ENCODE assay signal across 23 mouse cellular contexts in genomic region chr17:24636781-24637481, GRCm38 (mm10). TPM values are rescaled to one million over a fixed set of nuclear protein-coding genes. Genes with fewer than 3 reads are reported as not detected.
DNase-seq lines count a peak whose midpoint lies in the region; ATAC-seq and TF ChIP-seq lines count a peak whose summit lies in the region.
"Had no signal": no experiment of that assay in that cellular context is flagged by ENCODE, and none has a peak within 500 bp of the region (broad histone marks: within the 10 kb centered on the region; RNA-seq: fewer than 3 reads in every experiment).

No protein-coding gene starts in this region.

- no peak for TF ChIP-seq CTCF in gastrocnemius, adult 2 months (IDR thresholded peaks at IDR 0.05)
- no peak for TF ChIP-seq CTCF in layer of hippocampus, adult 2 months (conservative IDR thresholded peaks at IDR 0.05)

- H3K36me3 ChIP-seq in embryonic facial prominence, embryonic 13.5 days = peaks cover 39% of the 10 kb centered on the region
- H3K36me3 ChIP-seq: forebrain, embryonic 15.5 days had no signal

- peak overlapping the region; percentile 97 for H3K27ac ChIP-seq in gastrocnemius, adult 2 months
- 0 out of 2 replicates have a peak overlapping the region, but pooled peaks have one; percentile 23 for H3K27ac ChIP-seq in layer of hippocampus, adult 2 months
- no peak overlapping the region for H3K27ac ChIP-seq in embryonic facial prominence, embryonic 13.5 days
- H3K27ac ChIP-seq: forebrain, embryonic 15.5 days; heart, embryonic 15.5 days; limb, embryonic 12.5 days; stomach, postnatal 0 days had no signal

- H3K9me3 ChIP-seq in embryonic facial prominence, embryonic 13.5 days = no peaks in the 10 kb centered on the region
- H3K9me3 ChIP-seq: forebrain, embryonic 15.5 days; heart, embryonic 15.5 days; limb, embryonic 12.5 days had no signal

- ATAC-seq in embryonic facial prominence, embryonic 13.5 days (ENCODE audit: insufficient number of reproducible peaks, insufficient read depth, low FRiP score, low TSS enrichment, low read depth) = no peak
- ATAC-seq: forebrain, embryonic 15.5 days; hindbrain, embryonic 16.5 days had no signal

- WGBS in embryonic facial prominence, embryonic 13.5 days = 67% methylated on average over 5 of the region's 5 CpGs

- no peak overlapping the region for H3K4me2 ChIP-seq in embryonic facial prominence, embryonic 13.5 days
- H3K4me2 ChIP-seq: forebrain, embryonic 15.5 days; heart, embryonic 15.5 days; limb, embryonic 12.5 days; lung, embryonic 14.5 days; midbrain, embryonic 11.5 days had no signal

- no peaks in the 10 kb centered on the region for H3K27me3 ChIP-seq in embryonic facial prominence, embryonic 13.5 days
- H3K27me3 ChIP-seq: forebrain, embryonic 15.5 days; limb, embryonic 12.5 days had no signal

- intact Hi-C loops in gastrocnemius, adult 2 months (cut with DNase I) = no loop called here

- 0 out of 2 replicates have a peak overlapping the region, but pooled peaks have one; percentile 11 for H3K9ac ChIP-seq in embryonic facial prominence, embryonic 13.5 days
- H3K9ac ChIP-seq: forebrain, embryonic 15.5 days; heart, embryonic 15.5 days; limb, embryonic 12.5 days; lung, embryonic 14.5 days had no signal

- peaks cover 40% of the 10 kb centered on the region for H3K4me1 ChIP-seq in embryonic facial prominence, embryonic 13.5 days

- no peak overlapping the region for H3K4me3 ChIP-seq in gastrocnemius, adult 2 months
- no peak overlapping the region for H3K4me3 ChIP-seq in layer of hippocampus, adult 2 months
- H3K4me3 ChIP-seq in embryonic facial prominence, embryonic 13.5 days = no peak overlapping the region
- H3K4me3 ChIP-seq: forebrain, embryonic 15.5 days; heart, embryonic 15.5 days; limb, embryonic 12.5 days had no signal

- DNase-seq in gastrocnemius, adult 2 months = no peak
- DNase-seq in gastrocnemius, adult 8-10 months (ENCODE audit: low spot score in 2 of 2) = no peak
- no peak for DNase-seq in layer of hippocampus, adult 2 months (ENCODE audit: low spot score in 2 of 2)
- no peak for DNase-seq in layer of hippocampus, postnatal 10 days (ENCODE audit: low spot score in 2 of 2)
- DNase-seq in lung, postnatal 36 days = peak; percentile 87
- no peak for DNase-seq in urinary bladder, postnatal 10 days (ENCODE audit: low spot score)
- DNase-seq in right cerebral cortex, adult 2 months (ENCODE audit: low spot score in 2 of 2) = no peak
- DNase-seq: adrenal gland, adult 8-10 months; cerebellum, adult 8-10 months; gastrocnemius, postnatal 14 days; kidney, adult 18-20 months; lung, embryonic 14.5 days; right cerebral cortex, adult 18-20 months; thymus, postnatal 14 days had no signal

RNA-seq across cellular contexts. Expression of gene Nthl1, which starts 4.5 kb away (rescaled TPM):
- 1 to 10 TPM; 2.6 to 3.4 TPM for total RNA-seq in gastrocnemius, adult 2 months (2021)
- total RNA-seq in gastrocnemius, adult 8-10 months (2022) = 1 to 10 TPM; 1.8 to 3.4 (median 2.2) TPM
- 1 to 10 TPM; 6.2 to 6.8 TPM for total RNA-seq in layer of hippocampus, adult 2 months (2021)
- total RNA-seq in layer of hippocampus, postnatal 10 days (2021) = 1 to 10 TPM; 4.9 to 7.8 TPM
- polyA plus RNA-seq in embryonic facial prominence, embryonic 13.5 days (2015; fragmentation: Nextera tagmentation; extraction: Ambion mirVana) = 24.2 TPM in 2 replicates

RNA-seq across cellular contexts. Expression of gene Tsc2, which starts 4.5 kb away (rescaled TPM):
- total RNA-seq in gastrocnemius, adult 2 months (2021) = 10 to 100 TPM; 84.9 to 90.4 TPM
- total RNA-seq in gastrocnemius, adult 8-10 months (2022) = 10 to 100 TPM; 75.8 to 86.4 (median 82.7) TPM
- 100 to 1,000 TPM; 192 to 223 TPM for total RNA-seq in layer of hippocampus, adult 2 months (2021)
- total RNA-seq in layer of hippocampus, postnatal 10 days (2021) = 100 to 1,000 TPM; 171 to 176 TPM
- polyA plus RNA-seq in embryonic facial prominence, embryonic 13.5 days (2015; fragmentation: Nextera tagmentation; extraction: Ambion mirVana) = 60.9 and 69.9 TPM in 2 replicates

RNA-seq across cellular contexts. Expression of gene Slc9a3r2, which starts 13.2 kb away (rescaled TPM):
- 10 to 100 TPM; 27.8 to 52.9 TPM for total RNA-seq in gastrocnemius, adult 2 months (2021)
- total RNA-seq in gastrocnemius, adult 8-10 months (2022) = 10 to 100 TPM; 17.8 to 38.4 (median 20.8) TPM
- total RNA-seq in layer of hippocampus, adult 2 months (2021) = 10 to 100 TPM; 41.9 to 44.1 TPM
- 10 to 100 TPM; 48.5 to 49.4 TPM for total RNA-seq in layer of hippocampus, postnatal 10 days (2021)
- 50.2 and 50.4 TPM in 2 replicates for polyA plus RNA-seq in embryonic facial prominence, embryonic 13.5 days (2015; fragmentation: Nextera tagmentation; extraction: Ambion mirVana)

RNA-seq across cellular contexts. Expression of gene Npw, which starts 21.3 kb away (rescaled TPM):
- total RNA-seq in gastrocnemius, adult 2 months (2021) = not detected
- not detected for total RNA-seq in gastrocnemius, adult 8-10 months (2022)
- 1 to 10 TPM; 2.0 to 2.3 TPM for total RNA-seq in layer of hippocampus, adult 2 months (2021)
- total RNA-seq in layer of hippocampus, postnatal 10 days (2021) = 1 to 10 TPM; 1.3 to 1.6 TPM
- polyA plus RNA-seq in embryonic facial prominence, embryonic 13.5 days (2015; fragmentation: Nextera tagmentation; extraction: Ambion mirVana) = 0.74 and 1.2 TPM in 2 replicates
- total RNA-seq: adrenal gland, adult 8-10 months; gastrocnemius, postnatal 14 days had no signal
- polyA plus RNA-seq: brain, embryonic 14.5 days; forebrain, embryonic 15.5 days; large intestine, adult 2 months; midbrain, embryonic 11.5 days had no signal

RNA-seq across cellular contexts. Expression of gene Zfp598, which starts 32.6 kb away (rescaled TPM):
- total RNA-seq in gastrocnemius, adult 2 months (2021) = 10 to 100 TPM; 22.1 to 24.5 TPM
- 10 to 100 TPM; 22.4 to 27.6 (median 27.0) TPM for total RNA-seq in gastrocnemius, adult 8-10 months (2022)
- 10 to 100 TPM; 36.6 to 43.9 TPM for total RNA-seq in layer of hippocampus, adult 2 months (2021)
- 10 to 100 TPM; 40.1 to 43.6 TPM for total RNA-seq in layer of hippocampus, postnatal 10 days (2021)
- 21.4 and 22.1 TPM in 2 replicates for polyA plus RNA-seq in embryonic facial prominence, embryonic 13.5 days (2015; fragmentation: Nextera tagmentation; extraction: Ambion mirVana)
